9 mouse cellular contexts compared by ENCODE assay signal in the genomic region with DNA sequence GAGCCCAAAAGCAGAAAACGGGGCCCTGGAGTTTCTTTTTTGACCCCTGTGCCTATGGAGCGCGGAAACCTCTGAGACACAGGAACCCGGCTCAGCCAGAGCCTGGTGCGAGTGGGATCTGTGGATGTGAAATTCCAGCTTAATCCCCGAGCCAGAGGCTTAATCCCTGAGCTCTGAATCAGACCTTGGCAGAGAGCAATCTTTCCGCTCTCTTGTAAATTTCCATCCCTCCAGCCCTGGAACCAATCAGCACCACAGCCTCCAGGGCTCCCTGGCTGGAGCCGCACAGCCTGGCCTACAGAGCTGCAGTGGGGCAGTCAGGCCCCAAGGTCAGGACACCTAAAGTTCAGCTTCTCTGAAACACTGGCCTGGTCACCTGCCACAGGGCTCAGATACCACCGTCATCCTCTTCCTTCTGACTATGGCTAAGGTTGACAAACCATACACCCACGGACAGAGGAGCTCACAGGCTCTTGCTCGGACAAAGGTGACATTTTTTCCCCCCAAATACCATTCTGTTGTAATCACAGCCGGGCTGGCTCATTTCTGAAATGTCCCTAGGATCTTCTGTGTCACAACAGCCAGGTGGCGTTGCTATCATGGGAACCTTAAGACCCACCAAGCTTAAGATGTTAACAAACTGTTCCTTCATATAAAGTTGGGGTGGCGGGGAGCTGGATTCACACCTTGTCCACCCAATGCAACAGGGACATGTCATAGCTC.
A peak's percentile ranks its signal among the peaks of the same experiment; 100 is the strongest.
DNase-seq lines count a peak whose midpoint lies in the region; ATAC-seq and TF ChIP-seq lines count a peak whose summit lies in the region.
"Had no signal": no experiment of that assay in that cellular context is flagged by ENCODE, and none has a peak within 500 bp of the region (broad histone marks: within the 10 kb centered on the region; RNA-seq: fewer than 3 reads in every experiment).

No protein-coding gene starts in this region.

- ATAC-seq in kidney, embryonic 15.5 days (replicated peaks; ENCODE audit: low FRiP score), result no peak
- no peak for ATAC-seq in heart, embryonic 15.5 days (replicated peaks; ENCODE audit: insufficient number of reproducible peaks, insufficient read depth, low FRiP score, low read depth)
- ATAC-seq in forebrain, embryonic 13.5 days, result no peak

- DNase-seq in kidney, adult 11 months, result peak; percentile 51
- peak; percentile 34 for DNase-seq in brain, embryonic 14.5 days (ENCODE audit: low read depth)
- peak; percentile 30 for DNase-seq in lung, postnatal 36 days
- DNase-seq in spleen, postnatal 36 days (ENCODE audit: low spot score in 2 of 2), result no peak
- DNase-seq in right cerebral cortex, postnatal 25 days, result no peak

- no peak overlapping the region for H3K4me2 ChIP-seq in kidney, embryonic 15.5 days
- no peak overlapping the region for H3K4me2 ChIP-seq in heart, embryonic 15.5 days
- H3K4me2 ChIP-seq in forebrain, embryonic 13.5 days, result no peak overlapping the region

- no peak overlapping the region for H3K9ac ChIP-seq in kidney, embryonic 15.5 days
- H3K9ac ChIP-seq in heart, embryonic 15.5 days, result no peak overlapping the region
- no peak overlapping the region for H3K9ac ChIP-seq in forebrain, embryonic 13.5 days

- no peaks in the 10 kb centered on the region for H3K36me3 ChIP-seq in kidney, embryonic 15.5 days
- H3K36me3 ChIP-seq in heart, embryonic 15.5 days, result no peaks in the 10 kb centered on the region
- no peaks in the 10 kb centered on the region for H3K36me3 ChIP-seq in forebrain, embryonic 13.5 days (ENCODE audit: poor library complexity, severe bottlenecking)

- TF ChIP-seq POLR2A in brain, embryonic 14.5 days (IDR thresholded peaks at IDR 0.05; ENCODE audit: borderline replicate concordance, extremely low read depth, insufficient read depth, insufficient read length, poor library complexity, severe bottlenecking), result no peak

- H3K27me3 ChIP-seq in kidney, embryonic 15.5 days, result no peaks in the 10 kb centered on the region
- H3K27me3 ChIP-seq in heart, embryonic 15.5 days, result no peaks in the 10 kb centered on the region
- no peaks in the 10 kb centered on the region for H3K27me3 ChIP-seq in forebrain, embryonic 13.5 days

- TF ChIP-seq CTCF in brain, embryonic 14.5 days (IDR thresholded peaks at IDR 0.05; ENCODE audit: borderline replicate concordance, extremely low read depth, insufficient read depth, insufficient read length), result no peak

- H3K4me3 ChIP-seq in kidney, embryonic 15.5 days (replicated peaks), result no peak overlapping the region
- no peak overlapping the region for H3K4me3 ChIP-seq in heart, embryonic 15.5 days
- no peak overlapping the region for H3K4me3 ChIP-seq in forebrain, embryonic 13.5 days

- H3K27ac ChIP-seq in kidney, embryonic 15.5 days, result no peak overlapping the region
- peak overlapping the region; percentile 45 for H3K27ac ChIP-seq in heart, embryonic 15.5 days
- H3K27ac ChIP-seq in forebrain, embryonic 13.5 days, result no peak overlapping the region
- H3K27ac ChIP-seq: macrophage had no signal

- no peaks in the 10 kb centered on the region for H3K9me3 ChIP-seq in kidney, embryonic 15.5 days (replicated peaks)
- no peaks in the 10 kb centered on the region for H3K9me3 ChIP-seq in heart, embryonic 15.5 days (replicated peaks)
- no peaks in the 10 kb centered on the region for H3K9me3 ChIP-seq in forebrain, embryonic 13.5 days (replicated peaks)

- WGBS in kidney, embryonic 15.5 days, result 68% methylated on average over 14 of the region's 14 CpGs
- WGBS in heart, embryonic 15.5 days, result 56% methylated on average over 14 of the region's 14 CpGs
- WGBS in forebrain, embryonic 13.5 days, result 79% methylated on average over 14 of the region's 14 CpGs

- H3K4me1 ChIP-seq in kidney, embryonic 15.5 days, result peaks cover 7% of the 10 kb centered on the region; the same call in 1 of the 2 replicates
- peaks cover 18% of the 10 kb centered on the region for H3K4me1 ChIP-seq in heart, embryonic 15.5 days (replicated peaks)
- H3K4me1 ChIP-seq in forebrain, embryonic 13.5 days, result 0 out of 2 replicates have a peak, but pooled peaks cover 4% of the 10 kb centered on the region

Comparison
In these comparisons a context has a peak if more than half of its experiments do, and no peak if none do; other contexts are left out.
1. DNase-seq: peak in kidney, adult 11 months (single experiment), brain, embryonic 14.5 days (single experiment) and lung, postnatal 36 days (single experiment); none in spleen, postnatal 36 days (0 of 2) and right cerebral cortex, postnatal 25 days (single experiment).